Mouse (Mus musculus) kidney, adult 8-10 months (tissue): Measurements from ENCODE around the gene Itpr1.

ENCODE experiments used
- DNase-seq, 2 experiments: peaks; one replicate each; pipeline ENCODE4 v3.0.0; 2022

Itpr1 gene

GRCm38 (mm10) chr6:108448016-108448735 lies 235.3 kb downstream of the Itpr1 start:
- DNase-seq = peak; percentile 48 to 84

- peak in 1 of 2 experiments; percentile 57 for DNase-seq
Measured at GRCm38 (mm10) chr6:108448864-108449263, 236.0 kb downstream of the Itpr1 start.

GRCm38 (mm10) chr6:108451536-108451935 lies 238.6 kb downstream of the Itpr1 start:
- no peak for DNase-seq

GRCm38 (mm10) chr6:108453618-108454017 lies 240.7 kb downstream of the Itpr1 start:
- DNase-seq = no peak

GRCm38 (mm10) chr6:108454061-108454891 lies 241.4 kb downstream of the Itpr1 start:
- DNase-seq = no peak

GRCm38 (mm10) chr6:108454979-108455836 lies 242.3 kb downstream of the Itpr1 start:
- no peak for DNase-seq

- peak; percentile 67 to 87 for DNase-seq
Measured at GRCm38 (mm10) chr6:108456231-108457062, 243.6 kb downstream of the Itpr1 start.

GRCm38 (mm10) chr6:108457063-108457405 lies 244.1 kb downstream of the Itpr1 start:
- peak; percentile 54 to 55 for DNase-seq

GRCm38 (mm10) chr6:108457516-108458181 lies 244.8 kb downstream of the Itpr1 start:
- peak; percentile 41 to 87 for DNase-seq

GRCm38 (mm10) chr6:108458182-108458571 lies 245.3 kb downstream of the Itpr1 start:
- DNase-seq = peak; percentile 87 to 94

GRCm38 (mm10) chr6:108458826-108459225 lies 245.9 kb downstream of the Itpr1 start:
- DNase-seq = peak; percentile 51 to 55

- no peak for DNase-seq
Measured at GRCm38 (mm10) chr6:108464308-108464979, 251.5 kb downstream of the Itpr1 start.

GRCm38 (mm10) chr6:108465159-108465558 lies 252.3 kb downstream of the Itpr1 start:
- DNase-seq = peak in 1 of 2 experiments; percentile 53

GRCm38 (mm10) chr6:108466061-108466531 lies 253.2 kb downstream of the Itpr1 start:
- DNase-seq = no peak

GRCm38 (mm10) chr6:108467597-108467996 lies 254.7 kb downstream of the Itpr1 start:
- peak in 1 of 2 experiments; percentile 45 for DNase-seq

GRCm38 (mm10) chr6:108468226-108468825 lies 255.4 kb downstream of the Itpr1 start:
- DNase-seq = no peak

- DNase-seq = no peak
Measured at GRCm38 (mm10) chr6:108471878-108472277, 259.0 kb downstream of the Itpr1 start.

GRCm38 (mm10) chr6:108472748-108473147 lies 259.9 kb downstream of the Itpr1 start:
- DNase-seq = no peak

GRCm38 (mm10) chr6:108476797-108477235 lies 263.9 kb downstream of the Itpr1 start:
- DNase-seq = peak; percentile 63 to 70

- no peak for DNase-seq
Measured at GRCm38 (mm10) chr6:108477602-108478001, 264.7 kb downstream of the Itpr1 start.
